Mouse (Mus musculus): ENCODE data around the gene Szrd1.

The Szrd1 gene

GRCm38 (mm10) chr4:141114521-141114981 lies 25.0 kb downstream of the Szrd1 start:
- DNase-seq (ENCODE audit: low spot score): no peak

GRCm38 (mm10) chr4:141113831-141114230 lies 25.7 kb downstream of the Szrd1 start:
- DNase-seq (ENCODE audit: low spot score): no peak

- DNase-seq (ENCODE audit: low spot score): no peak
Measured at GRCm38 (mm10) chr4:141108196-141108732, 31.3 kb downstream of the Szrd1 start.

GRCm38 (mm10) chr4:141106526-141107183 lies 32.9 kb downstream of the Szrd1 start:
- no peak for DNase-seq (ENCODE audit: low spot score)

GRCm38 (mm10) chr4:141101855-141102254 lies 37.7 kb downstream of the Szrd1 start:
- DNase-seq (ENCODE audit: low spot score): peak; percentile 32

GRCm38 (mm10) chr4:141101291-141101690 lies 38.3 kb downstream of the Szrd1 start:
- no peak for DNase-seq (ENCODE audit: low spot score)

GRCm38 (mm10) chr4:141099956-141100355 lies 39.6 kb downstream of the Szrd1 start:
- DNase-seq (ENCODE audit: low spot score): no peak

GRCm38 (mm10) chr4:141098935-141099334 lies 40.6 kb downstream of the Szrd1 start:
- no peak for DNase-seq (ENCODE audit: low spot score)

- DNase-seq (ENCODE audit: low spot score): no peak
Measured at GRCm38 (mm10) chr4:141096710-141097109, 42.9 kb downstream of the Szrd1 start.

- DNase-seq (ENCODE audit: low spot score): no peak
Measured at GRCm38 (mm10) chr4:141095016-141095415, 44.6 kb downstream of the Szrd1 start.

GRCm38 (mm10) chr4:141088714-141089113 lies 50.9 kb downstream of the Szrd1 start:
- DNase-seq (ENCODE audit: low spot score): no peak

GRCm38 (mm10) chr4:141088033-141088432 lies 51.5 kb downstream of the Szrd1 start, which contains the start of gene Spata21:
TSS of gene Spata21 (plus strand) at chr4:141088333.
- no peak for DNase-seq (ENCODE audit: low spot score)

GRCm38 (mm10) chr4:141086862-141087261 lies 52.7 kb downstream of the Szrd1 start:
- DNase-seq (ENCODE audit: low spot score): no peak

GRCm38 (mm10) chr4:141078510-141079137 lies 61.0 kb downstream of the Szrd1 start:
- DNase-seq (ENCODE audit: low spot score): no peak

- peak; percentile 88 for DNase-seq (ENCODE audit: low spot score)
Measured at GRCm38 (mm10) chr4:141077681-141078509, 61.7 kb downstream of the Szrd1 start, which contains the start of gene Necap2. TSS of gene Necap2 (minus strand) at chr4:141078357.

- peak; percentile 32 for DNase-seq (ENCODE audit: low spot score)
Measured at GRCm38 (mm10) chr4:141076761-141077506, 62.6 kb downstream of the Szrd1 start.

GRCm38 (mm10) chr4:141074109-141074508 lies 65.5 kb downstream of the Szrd1 start:
- no peak for DNase-seq (ENCODE audit: low spot score)

- DNase-seq (ENCODE audit: low spot score): no peak
Measured at GRCm38 (mm10) chr4:141073661-141074060, 65.9 kb downstream of the Szrd1 start.

- DNase-seq (ENCODE audit: low spot score): no peak
Measured at GRCm38 (mm10) chr4:141072502-141072901, 67.1 kb downstream of the Szrd1 start.

GRCm38 (mm10) chr4:141069731-141070130 lies 69.8 kb downstream of the Szrd1 start:
- DNase-seq (ENCODE audit: low spot score): no peak

- no peak for DNase-seq (ENCODE audit: low spot score)
Measured at GRCm38 (mm10) chr4:141068655-141069054, 70.9 kb downstream of the Szrd1 start.

Data from spleen, adult 12 weeks (tissue).